Mouse (Mus musculus): ENCODE measurements around the gene Neurl4.
A peak's percentile ranks its signal among the peaks of the same experiment; 100 is the strongest.
"Not testable (repeated sequence)": the region's sequence is repeated elsewhere in the genome, so short reads cannot be mapped to it uniquely, and the experiment has no call there.

The Neurl4 gene

DNA sequence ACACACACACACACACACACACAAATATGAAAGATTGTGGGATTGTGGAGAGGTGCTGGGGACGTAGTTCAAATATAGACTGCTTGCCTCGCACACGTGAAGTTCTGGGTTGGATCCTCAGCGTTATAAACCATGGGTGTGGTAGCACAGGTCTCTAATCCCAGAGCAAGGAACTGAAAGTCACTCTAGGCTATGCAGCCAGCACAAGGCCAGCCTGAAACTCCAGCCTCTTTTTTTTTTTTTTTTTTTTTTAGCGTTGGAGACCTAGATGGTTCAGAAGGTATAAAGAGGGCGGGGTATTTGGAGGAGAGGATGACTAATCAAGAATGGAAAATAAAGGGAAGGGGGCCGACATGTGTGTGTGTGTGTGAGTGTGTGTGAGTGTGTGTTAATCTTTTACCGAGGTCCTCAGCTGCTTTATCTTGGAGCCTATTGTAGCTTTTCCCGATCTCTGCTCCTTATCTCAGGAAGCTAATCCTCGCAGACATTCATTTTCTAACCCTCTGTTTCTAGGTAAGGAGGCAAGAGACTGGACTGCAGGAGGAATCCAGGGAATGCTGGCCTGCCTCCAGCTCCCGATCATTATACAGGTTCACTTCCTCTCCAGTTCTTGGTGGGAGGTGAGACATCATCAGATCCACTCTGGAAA, 52.5 kb downstream of the Neurl4 start:
- Histone ChIP-seq H3K27me3 (ENCODE audit: insufficient read depth, low read length) (peaks cover 13% of the 10 kb centered on the region; the same call in 1 of the 2 replicates), H3K9me3 (ENCODE audit: low read length) (no peaks in the 10 kb centered on the region), H3K4me3 (replicated peaks; ENCODE audit: low read length) (no peak overlapping the region), H3K4me1 (replicated peaks; ENCODE audit: low read depth, low read length) (peaks cover 5% of the 10 kb centered on the region), H3K36me3 (ENCODE audit: insufficient read depth, low read length) (no peaks in the 10 kb centered on the region)
- TF ChIP-seq NANOG (IDR thresholded peaks at IDR 0.05; ENCODE audit: borderline replicate concordance, low read length), result no peak
- no peak for TF ChIP-seq CTCF (conservative IDR thresholded peaks at IDR 0.05; ENCODE audit: low read length)
- TF ChIP-seq POU5F1 (IDR thresholded peaks at IDR 0.05; ENCODE audit: borderline replicate concordance, low read length), result no peak

- not testable (repeated sequence) for H3K4me1 ChIP-seq (replicated peaks; ENCODE audit: low read depth, low read length); H3K9me3 ChIP-seq (ENCODE audit: low read length); H3K4me3 ChIP-seq (replicated peaks; ENCODE audit: low read length); H3K27me3 ChIP-seq (ENCODE audit: insufficient read depth, low read length); H3K36me3 ChIP-seq (ENCODE audit: insufficient read depth, low read length)
Observed at GRCm38 (mm10) chr11:69955618-69956017, 54.7 kb downstream of the Neurl4 start.

DNA sequence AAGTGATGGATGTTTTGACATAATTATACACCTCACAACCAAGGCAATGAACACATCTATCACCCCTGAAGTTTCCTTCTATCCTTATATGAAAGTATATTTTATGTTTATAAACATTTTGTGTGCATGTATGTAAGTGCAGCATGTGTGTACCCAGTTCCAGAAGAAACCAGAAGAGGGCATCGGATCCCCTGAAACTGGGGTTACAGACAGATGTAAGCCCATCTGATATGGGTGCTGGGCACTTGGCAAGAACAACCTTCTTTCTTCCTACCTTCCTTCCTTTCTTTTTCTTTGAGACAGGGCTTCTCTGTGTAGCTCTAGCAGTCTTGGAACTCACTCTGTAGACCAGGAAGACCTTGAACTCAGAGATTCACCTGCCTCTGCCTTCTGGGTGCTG, 55.3 kb downstream of the Neurl4 start:
- TF ChIP-seq POU5F1 (IDR thresholded peaks at IDR 0.05; ENCODE audit: borderline replicate concordance, low read length) (no peak), NANOG (IDR thresholded peaks at IDR 0.05; ENCODE audit: borderline replicate concordance, low read length) (no peak), CTCF (conservative IDR thresholded peaks at IDR 0.05; ENCODE audit: low read length) (no peak; the same call in 1 of the 2 replicates)

DNA sequence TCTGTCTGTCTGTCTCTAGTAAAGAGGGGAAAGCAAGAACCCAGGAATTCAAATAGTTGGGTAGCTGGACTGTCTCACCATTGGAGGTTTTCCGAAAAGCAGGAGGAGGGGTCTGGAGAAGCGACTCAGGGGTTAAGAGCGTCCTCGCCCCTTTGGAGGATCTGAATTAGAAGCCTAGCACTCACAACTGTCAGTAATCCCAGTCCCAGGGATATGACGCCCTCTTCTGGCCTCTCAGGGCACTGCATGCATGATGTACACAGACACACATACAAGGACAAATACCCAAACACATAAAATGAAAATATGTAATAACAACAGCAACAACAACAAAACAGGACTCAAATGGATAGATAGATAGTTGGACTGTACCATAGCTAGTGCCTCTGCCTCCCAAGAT, 59.7 kb downstream of the Neurl4 start:
- H3K36me3 ChIP-seq (ENCODE audit: insufficient read depth, low read length), result no peaks in the 10 kb centered on the region
- peaks cover 18% of the 10 kb centered on the region for H3K4me1 ChIP-seq (replicated peaks; ENCODE audit: low read depth, low read length)
- H3K9me3 ChIP-seq (ENCODE audit: low read length), result no peaks in the 10 kb centered on the region
- TF ChIP-seq POU5F1 (IDR thresholded peaks at IDR 0.05; ENCODE audit: borderline replicate concordance, low read length) (no peak), CTCF (conservative IDR thresholded peaks at IDR 0.05; ENCODE audit: low read length) (peak; percentile 92)
- H3K4me3 ChIP-seq (replicated peaks; ENCODE audit: low read length), result no peak overlapping the region
- peaks cover 31% of the 10 kb centered on the region for H3K27me3 ChIP-seq (ENCODE audit: insufficient read depth, low read length)

More for the DNA sequence above, 55.3 kb downstream of the Neurl4 start:
- Histone ChIP-seq H3K4me3 (replicated peaks; ENCODE audit: low read length) (no peak overlapping the region), H3K36me3 (ENCODE audit: insufficient read depth, low read length) (no peaks in the 10 kb centered on the region), H3K27me3 (ENCODE audit: insufficient read depth, low read length) (0 out of 2 replicates have a peak, but pooled peaks cover 6% of the 10 kb centered on the region), H3K9me3 (ENCODE audit: low read length) (no peaks in the 10 kb centered on the region), H3K4me1 (replicated peaks; ENCODE audit: low read depth, low read length) (no peaks in the 10 kb centered on the region; the same call in 1 of the 2 replicates)

DNA sequence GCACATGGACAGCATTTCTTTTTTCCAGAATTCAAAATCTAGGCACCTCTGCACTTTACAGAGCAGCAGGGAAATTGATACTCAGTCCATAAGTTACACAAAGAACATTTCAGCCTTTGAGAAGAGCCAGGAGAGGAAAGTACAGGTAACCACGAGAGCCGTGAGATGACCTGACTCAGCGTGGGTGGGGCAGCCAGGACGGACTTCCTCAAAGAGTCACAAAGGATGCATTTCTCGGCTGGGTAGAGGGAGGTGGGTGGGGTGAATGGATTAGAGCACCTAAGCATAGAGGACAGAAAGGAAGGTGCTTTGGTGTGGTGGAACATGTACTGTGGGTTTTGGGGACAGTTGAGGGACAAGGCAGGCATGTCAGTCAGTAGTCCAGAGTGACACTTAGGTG, 61.0 kb downstream of the Neurl4 start:
- H3K9me3 ChIP-seq (ENCODE audit: low read length), result no peaks in the 10 kb centered on the region
- no peaks in the 10 kb centered on the region for H3K36me3 ChIP-seq (ENCODE audit: insufficient read depth, low read length)
- H3K27me3 ChIP-seq (ENCODE audit: insufficient read depth, low read length), result peaks cover 43% of the 10 kb centered on the region
- H3K4me3 ChIP-seq (replicated peaks; ENCODE audit: low read length), result no peak overlapping the region
- TF ChIP-seq CTCF (conservative IDR thresholded peaks at IDR 0.05; ENCODE audit: low read length), result no peak
- no peak for TF ChIP-seq POU5F1 (IDR thresholded peaks at IDR 0.05; ENCODE audit: borderline replicate concordance, low read length)
- no peak for TF ChIP-seq NANOG (IDR thresholded peaks at IDR 0.05; ENCODE audit: borderline replicate concordance, low read length)
- peaks cover 28% of the 10 kb centered on the region for H3K4me1 ChIP-seq (replicated peaks; ENCODE audit: low read depth, low read length)

All from E14TG2a.4 (cell line).